ENCODE assay signal across 18 mouse cellular contexts in the genomic region with DNA sequence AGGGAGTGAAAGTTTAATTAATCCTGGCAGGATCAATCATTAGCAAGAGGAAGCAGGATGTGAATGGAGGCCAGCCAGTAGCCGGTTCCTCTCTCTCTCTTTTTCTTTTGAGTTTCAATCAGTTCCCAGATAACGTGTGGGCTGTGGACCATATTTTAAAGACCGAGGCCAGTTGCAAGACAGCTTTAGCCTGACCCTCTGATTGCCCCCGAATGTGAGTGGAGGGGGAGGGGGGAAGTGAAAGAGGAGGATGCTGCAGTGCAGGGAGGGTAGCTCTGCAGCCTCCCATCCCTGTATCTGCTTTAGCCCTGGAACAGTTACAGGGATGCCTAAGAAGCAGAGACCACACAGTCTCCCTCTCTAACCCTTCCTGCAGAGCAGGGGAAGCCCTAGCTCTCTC. TPM values are rescaled to one million over a fixed set of nuclear protein-coding genes. Genes with fewer than 3 reads are reported as not detected.
DNase-seq lines count a peak whose midpoint lies in the region; ATAC-seq and TF ChIP-seq lines count a peak whose summit lies in the region.
"Had no signal": no experiment of that assay in that cellular context is flagged by ENCODE, and none has a peak within 500 bp of the region (broad histone marks: within the 10 kb centered on the region; RNA-seq: fewer than 3 reads in every experiment).

No protein-coding gene starts in this region.

- no peak for TF ChIP-seq POLR2A in heart, adult 2 months (IDR thresholded peaks at IDR 0.05; ENCODE audit: insufficient read depth, low read depth, low read length)

- no peak for TF ChIP-seq CTCF in heart, adult 2 months (IDR thresholded peaks at IDR 0.05)
- no peak for TF ChIP-seq CTCF in midbrain, postnatal 0 days (IDR thresholded peaks at IDR 0.05)
- no peak for TF ChIP-seq CTCF in kidney, postnatal 0 days (IDR thresholded peaks at IDR 0.05; ENCODE audit: low read depth)

- 5% methylated on average over 4 of the region's 4 CpGs for WGBS in heart, adult 2 months
- WGBS in midbrain, postnatal 0 days, result 33% methylated on average over 4 of the region's 4 CpGs
- 14% methylated on average over 4 of the region's 4 CpGs for WGBS in midbrain, embryonic 16.5 days
- 2% methylated on average over 4 of the region's 4 CpGs for WGBS in kidney, postnatal 0 days

- no peaks in the 10 kb centered on the region for H3K79me2 ChIP-seq in heart, adult 2 months (replicated peaks; ENCODE audit: control insufficient read depth, insufficient read depth, low read length)

- intact Hi-C loops in heart, adult 2 months (cut with DNase I), result loop anchor here (5.0 to 10.0 kb wide), 2 partner anchors 82 to 105 kb away; no protein-coding TSS in a partner anchor
- intact Hi-C loops in heart, postnatal 36 days (cut with DNase I), result loop anchor here (5.0 kb wide), 1 partner anchor 127 kb away; a partner anchor contains a TSS
- intact Hi-C loops in left cerebral cortex, postnatal 25 days (cut with DNase I), result loop anchor here (5.0 kb wide), 1 partner anchor 117 kb away; no protein-coding TSS in a partner anchor

- no peak for TF ChIP-seq EP300 in heart, adult 2 months (IDR thresholded peaks at IDR 0.05; ENCODE audit: insufficient read depth, low read depth, low read length)

- no peaks in the 10 kb centered on the region for H3K4me1 ChIP-seq in heart, adult 2 months (ENCODE audit: control insufficient read depth, insufficient read depth, low read length)
- no peaks in the 10 kb centered on the region; the same call in 1 of the 2 replicates for H3K4me1 ChIP-seq in midbrain, postnatal 0 days (ENCODE audit: insufficient read depth, low read length)
- no peaks in the 10 kb centered on the region for H3K4me1 ChIP-seq in midbrain, embryonic 16.5 days (ENCODE audit: control insufficient read depth, insufficient read depth, low read length)
- H3K4me1 ChIP-seq in kidney, postnatal 0 days (replicated peaks; ENCODE audit: insufficient read depth, low read length), result peaks cover 8% of the 10 kb centered on the region; the same call in 1 of the 2 replicates
- H3K4me1 ChIP-seq: liver, embryonic 13.5 days had no signal

- no peaks in the 10 kb centered on the region for H3K36me3 ChIP-seq in heart, adult 2 months (ENCODE audit: control insufficient read depth, insufficient read depth, low read length)
- no peaks in the 10 kb centered on the region for H3K36me3 ChIP-seq in midbrain, postnatal 0 days (ENCODE audit: insufficient read depth, low read length)
- no peaks in the 10 kb centered on the region for H3K36me3 ChIP-seq in midbrain, embryonic 16.5 days (ENCODE audit: control insufficient read depth, insufficient read depth, low read length)
- H3K36me3 ChIP-seq in kidney, postnatal 0 days (ENCODE audit: insufficient read depth, low read length), result no peaks in the 10 kb centered on the region
- H3K36me3 ChIP-seq: liver, embryonic 13.5 days had no signal

- no peak for DNase-seq in heart, adult 2 months
- DNase-seq in heart, postnatal 36 days, result no peak
- no peak for DNase-seq in midbrain, postnatal 0 days (ENCODE audit: low spot score)
- peak; percentile 85 for DNase-seq in kidney, postnatal 0 days (ENCODE audit: low spot score)
- no peak for DNase-seq in layer of hippocampus, postnatal 10 days (ENCODE audit: low spot score in 2 of 2)
- no peak for DNase-seq in left cerebral cortex, postnatal 25 days (ENCODE audit: low spot score in 2 of 2)
- DNase-seq: cerebellum, adult 9-11 months; heart, postnatal 4 days; layer of hippocampus, postnatal 36 days; left cerebral cortex, postnatal 4 days; liver, embryonic 13.5 days; midbrain, embryonic 14.5 days; thymus, postnatal 25 days had no signal

- H3K27ac ChIP-seq in heart, adult 2 months, result peak overlapping the region; percentile 26
- H3K27ac ChIP-seq in midbrain, postnatal 0 days (ENCODE audit: low read depth, low read length), result no peak overlapping the region
- H3K27ac ChIP-seq in midbrain, embryonic 16.5 days (ENCODE audit: low read length), result no peak overlapping the region
- H3K27ac ChIP-seq in kidney, postnatal 0 days, result peak overlapping the region; percentile 51
- H3K27ac ChIP-seq: hindbrain, postnatal 0 days; liver, embryonic 13.5 days had no signal

- no peak overlapping the region for H3K9ac ChIP-seq in heart, adult 2 months (ENCODE audit: low read depth, low read length)
- H3K9ac ChIP-seq in midbrain, postnatal 0 days (replicated peaks; ENCODE audit: low read length, poor library complexity, severe bottlenecking), result 0 out of 2 replicates have a peak overlapping the region, but pooled peaks have one; percentile 19
- H3K9ac ChIP-seq in midbrain, embryonic 16.5 days (ENCODE audit: low read depth, low read length), result no peak overlapping the region
- H3K9ac ChIP-seq in kidney, postnatal 0 days (ENCODE audit: low read depth, low read length), result no peak overlapping the region
- H3K9ac ChIP-seq: liver, embryonic 13.5 days had no signal

- ATAC-seq in midbrain, postnatal 0 days (ENCODE audit: low FRiP score), result no peak
- ATAC-seq in midbrain, embryonic 16.5 days, result no peak
- 0 out of 2 replicates have a peak, but pooled peaks have one; percentile 18 for ATAC-seq in kidney, postnatal 0 days (replicated peaks; ENCODE audit: low FRiP score, low read depth)
- ATAC-seq: forebrain, embryonic 16.5 days; hindbrain, postnatal 0 days had no signal

- no peak overlapping the region for H3K4me2 ChIP-seq in midbrain, postnatal 0 days (ENCODE audit: low read depth, low read length, poor library complexity, severe bottlenecking)
- H3K4me2 ChIP-seq in midbrain, embryonic 16.5 days (ENCODE audit: low read length), result no peak overlapping the region
- H3K4me2 ChIP-seq in kidney, postnatal 0 days (ENCODE audit: low read length), result peak overlapping the region; percentile 10; the same call in 1 of the 2 replicates
- H3K4me2 ChIP-seq: liver, embryonic 13.5 days had no signal

- H3K4me3 ChIP-seq in heart, adult 2 months, result peak overlapping the region; percentile 7; the same call in 1 of the 2 replicates
- no peak overlapping the region for H3K4me3 ChIP-seq in midbrain, postnatal 0 days (ENCODE audit: low read depth, low read length)
- no peak overlapping the region for H3K4me3 ChIP-seq in midbrain, embryonic 16.5 days (ENCODE audit: low read depth, low read length)
- no peak overlapping the region for H3K4me3 ChIP-seq in kidney, postnatal 0 days (replicated peaks; ENCODE audit: low read depth, low read length)
- H3K4me3 ChIP-seq: erythroblast, embryonic 14.5 days; liver, embryonic 13.5 days had no signal

- H3K27me3 ChIP-seq in heart, adult 2 months (ENCODE audit: control insufficient read depth, insufficient read depth, low read length), result no peaks in the 10 kb centered on the region
- no peaks in the 10 kb centered on the region for H3K27me3 ChIP-seq in midbrain, postnatal 0 days (ENCODE audit: insufficient read depth, low read length)
- no peaks in the 10 kb centered on the region for H3K27me3 ChIP-seq in midbrain, embryonic 16.5 days (ENCODE audit: control insufficient read depth, insufficient read depth, low read depth, low read length)
- no peaks in the 10 kb centered on the region for H3K27me3 ChIP-seq in kidney, postnatal 0 days (ENCODE audit: insufficient read depth, low read length)
- H3K27me3 ChIP-seq: liver, embryonic 13.5 days had no signal

- H3K9me3 ChIP-seq in midbrain, postnatal 0 days (ENCODE audit: low read length), result no peaks in the 10 kb centered on the region
- no peaks in the 10 kb centered on the region for H3K9me3 ChIP-seq in midbrain, embryonic 16.5 days (replicated peaks; ENCODE audit: control insufficient read depth, low read length, poor library complexity, severe bottlenecking)
- no peaks in the 10 kb centered on the region for H3K9me3 ChIP-seq in kidney, postnatal 0 days (replicated peaks; ENCODE audit: low read length)
- H3K9me3 ChIP-seq: liver, embryonic 13.5 days had no signal

RNA-seq across cellular contexts. Expression of a gene that starts 4.2 kb away (rescaled TPM):
- total RNA-seq in heart, adult 2 months (2021), result 100 to 1,000 TPM; 286 to 305 TPM
- 123 and 217 TPM in 2 replicates for polyA plus RNA-seq in heart, adult 2 months (2012; rRNA removed)
- total RNA-seq in heart, postnatal 36 days (2021), result 100 to 1,000 TPM; 287 to 332 TPM
- 47.8 and 57.0 TPM in 2 replicates for total RNA-seq in midbrain, postnatal 0 days (2014; rRNA removed)
- polyA plus RNA-seq in midbrain, postnatal 0 days (2015; fragmentation: Nextera tagmentation; extraction: Ambion mirVana), result 14.4 and 14.9 TPM in 2 replicates
- polyA plus RNA-seq in midbrain, embryonic 16.5 days (2015; fragmentation: Nextera tagmentation; extraction: Ambion mirVana), result 17.5 and 18.4 TPM in 2 replicates
- 44.1 and 46.2 TPM in 2 replicates for polyA plus RNA-seq in kidney, postnatal 0 days (2015; fragmentation: Nextera tagmentation; extraction: Ambion mirVana)
- 100 to 1,000 TPM; 103 to 116 TPM for total RNA-seq in layer of hippocampus, postnatal 10 days (2021)
- total RNA-seq in left cerebral cortex, postnatal 25 days (2021), result 10 to 100 TPM; 54.4 to 56.4 TPM
- total RNA-seq: CH12.LX had no signal
- polyA plus RNA-seq: erythroblast, embryonic 14.5 days had no signal

Comparison
In these comparisons a context has a peak if more than half of its experiments do, and no peak if none do; other contexts are left out.
1. H3K27ac ChIP-seq: peak in heart, adult 2 months (single experiment) and kidney, postnatal 0 days (single experiment); none in midbrain, postnatal 0 days (single experiment) and midbrain, embryonic 16.5 days (single experiment).